In the genomic region with DNA sequence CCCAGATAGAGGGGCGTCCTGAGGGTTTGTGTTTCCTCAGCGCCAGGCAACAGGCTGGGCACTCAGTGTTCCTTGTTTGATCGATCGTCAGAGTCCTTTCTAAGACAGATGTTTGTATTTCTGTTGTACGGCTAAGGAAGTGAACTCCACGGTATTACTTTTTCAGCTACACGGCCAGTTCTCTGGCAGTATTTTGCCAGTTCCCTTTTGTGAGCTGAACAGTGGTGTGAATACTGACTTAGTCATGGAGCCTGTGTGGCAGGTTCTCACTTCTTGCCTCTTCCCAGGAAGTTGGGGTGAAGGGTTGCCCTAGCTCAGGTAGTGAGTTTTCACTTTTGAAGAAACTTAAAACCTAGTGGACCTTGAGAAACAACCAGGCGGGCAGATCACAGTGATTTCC, we compare ENCODE assay signal across 33 mouse cellular contexts. TPM values are rescaled to one million over a fixed set of nuclear protein-coding genes. Genes with fewer than 3 reads are reported as not detected.
A peak's percentile ranks its signal among the peaks of the same experiment; 100 is the strongest.
DNase-seq lines count a peak whose midpoint lies in the region; ATAC-seq and TF ChIP-seq lines count a peak whose summit lies in the region.
"Had no signal": no experiment of that assay in that cellular context is flagged by ENCODE, and none has a peak within 500 bp of the region (broad histone marks: within the 10 kb centered on the region; RNA-seq: fewer than 3 reads in every experiment).

No protein-coding gene starts in this region.

- H3K79me2 ChIP-seq in CH12.LX (replicated peaks; ENCODE audit: control insufficient read depth, extremely low read depth, insufficient read depth, poor library complexity, severe bottlenecking) = peaks cover 77% of the 10 kb centered on the region

- no peak for TF ChIP-seq POLR2A in CH12.LX (IDR thresholded peaks at IDR 0.05; ENCODE audit: low read depth, low read length)

- H3K4me3 ChIP-seq in heart, embryonic 10.5 days = no peak overlapping the region
- H3K4me3 ChIP-seq in heart, embryonic 11.5 days (ENCODE audit: low read depth, low read length) = no peak overlapping the region
- peak overlapping the region; percentile 22; the same call in 1 of the 2 replicates for H3K4me3 ChIP-seq in lung, embryonic 16.5 days (ENCODE audit: low read length)
- peak overlapping the region in 1 of 3 experiments; percentile 4 for H3K4me3 ChIP-seq in CH12.LX (replicated peaks in 1 of 3; ENCODE audit: low read depth in 2 of 3, low read length in 2 of 3, poor library complexity in 1 of 3)
- H3K4me3 ChIP-seq: embryonic facial prominence, embryonic 15.5 days; forebrain, embryonic 13.5 days; heart, embryonic 13.5 days; kidney, embryonic 15.5 days; limb, embryonic 10.5 days; limb, embryonic 15.5 days; lung, embryonic 15.5 days; megakaryocyte, embryonic 14.5 days; midbrain, embryonic 12.5 days; myocyte; neural tube, embryonic 12.5 days; stomach, embryonic 15.5 days had no signal

- no peak overlapping the region for H3K9ac ChIP-seq in heart, embryonic 11.5 days (ENCODE audit: low read depth, low read length)
- no peak overlapping the region; the same call in 1 of the 2 replicates for H3K9ac ChIP-seq in lung, embryonic 16.5 days (ENCODE audit: low read length)
- H3K9ac ChIP-seq in CH12.LX (ENCODE audit: insufficient read depth, low read depth) = peak overlapping the region; percentile 22; the same call in 1 of the 2 replicates
- H3K9ac ChIP-seq: embryonic facial prominence, embryonic 15.5 days; forebrain, embryonic 13.5 days; heart, embryonic 13.5 days; kidney, embryonic 15.5 days; limb, embryonic 15.5 days; liver, embryonic 14.5 days; lung, embryonic 15.5 days; midbrain, embryonic 12.5 days; neural tube, embryonic 12.5 days; stomach, embryonic 15.5 days had no signal

- no peak for TF ChIP-seq EP300 in CH12.LX (IDR thresholded peaks at IDR 0.05; ENCODE audit: low read length)

- dilution Hi-C loops in CH12.LX (cut with MboI; ENCODE audit: extremely low pct_ligation_motif_present, extremely low pct_unique_long_range_greater_than_20kb, low sequenced_read_pairs) = no loop called here

- no peaks in the 10 kb centered on the region for H3K36me3 ChIP-seq in heart, embryonic 10.5 days
- H3K36me3 ChIP-seq in heart, embryonic 11.5 days (ENCODE audit: control insufficient read depth, insufficient read depth, low read length) = no peaks in the 10 kb centered on the region
- H3K36me3 ChIP-seq in lung, embryonic 16.5 days (ENCODE audit: control insufficient read depth, insufficient read depth, low read length) = no peaks in the 10 kb centered on the region; the same call in 1 of the 2 replicates
- H3K36me3 ChIP-seq in CH12.LX (replicated peaks in 1 of 2; ENCODE audit: control insufficient read depth in 1 of 2, insufficient read depth in 1 of 2, low read length in 1 of 2) = peaks cover 10 to 31% of the 10 kb centered on the region in 2 experiments
- H3K36me3 ChIP-seq: embryonic facial prominence, embryonic 15.5 days; heart, embryonic 13.5 days; kidney, embryonic 15.5 days; limb, embryonic 10.5 days; limb, embryonic 15.5 days; lung, embryonic 15.5 days; midbrain, embryonic 12.5 days; neural tube, embryonic 12.5 days; stomach, embryonic 15.5 days had no signal

- 85% methylated on average over 8 of the region's 8 CpGs for WGBS in heart, embryonic 10.5 days
- WGBS in heart, embryonic 11.5 days (ENCODE audit: insufficient replicate concordance) = 81% methylated on average over 8 of the region's 8 CpGs
- WGBS in lung, embryonic 16.5 days = 58% methylated on average over 8 of the region's 8 CpGs

- TF ChIP-seq CTCF in CH12.LX (conservative IDR thresholded peaks at IDR 0.05 in 1 of 2, IDR thresholded peaks at IDR 0.05 in 1 of 2; ENCODE audit: low read depth in 2 of 2, low read length in 2 of 2) = no peak

- DNase-seq in heart, embryonic 10.5 days (ENCODE audit: low spot score) = peak; percentile 14
- no peak for DNase-seq in lung, postnatal 36 days
- no peak for DNase-seq in CH12.LX (ENCODE audit: extremely low read depth)
- DNase-seq in kidney, postnatal 10 days = no peak
- DNase-seq: adrenal gland, postnatal 14 days; cerebellum, adult 11-12 months; cerebellum, postnatal 10 days; gastrocnemius, postnatal 10 days; heart, adult 11 months; heart, postnatal 14 days; kidney, adult 18-20 months; kidney, postnatal 36 days; layer of hippocampus, adult 9-11 months; spleen, adult 18-20 months; thymus, postnatal 14 days had no signal

- no peak overlapping the region for H3K27ac ChIP-seq in heart, embryonic 10.5 days
- no peak overlapping the region for H3K27ac ChIP-seq in heart, embryonic 11.5 days (ENCODE audit: low read depth, low read length)
- no peak overlapping the region for H3K27ac ChIP-seq in lung, embryonic 16.5 days (ENCODE audit: low read length)
- no peak overlapping the region for H3K27ac ChIP-seq in CH12.LX (ENCODE audit: insufficient read depth, low read depth)
- H3K27ac ChIP-seq: embryonic facial prominence, embryonic 15.5 days; forebrain, embryonic 13.5 days; heart, embryonic 13.5 days; kidney, embryonic 15.5 days; limb, embryonic 10.5 days; limb, embryonic 15.5 days; liver, embryonic 14.5 days; lung, embryonic 15.5 days; midbrain, embryonic 12.5 days; neural tube, embryonic 12.5 days; stomach, embryonic 15.5 days had no signal

- TF ChIP-seq RAD21 in CH12.LX (IDR thresholded peaks at IDR 0.05; ENCODE audit: low read depth, low read length) = no peak

- in situ Hi-C loops in CH12.LX (cut with MboI; ENCODE audit: low pct_ligation_motif_present, low pct_unique_long_range_greater_than_20kb, low sequenced_read_pairs) = no loop called here

- ATAC-seq in heart, embryonic 11.5 days (replicated peaks; ENCODE audit: insufficient number of reproducible peaks, low FRiP score, low TSS enrichment) = no peak
- ATAC-seq in lung, embryonic 16.5 days (ENCODE audit: low read depth) = no peak
- peak; percentile 10 for ATAC-seq in megakaryocyte, adult 5-6 weeks (ENCODE audit: poor library complexity, severe bottlenecking)
- no peak for ATAC-seq in erythroid progenitor cell, adult 5-6 weeks (replicated peaks; ENCODE audit: low FRiP score, poor library complexity, severe bottlenecking)
- ATAC-seq: forebrain, embryonic 13.5 days; hindbrain, embryonic 16.5 days had no signal

- H3K9me3 ChIP-seq in heart, embryonic 10.5 days = no peaks in the 10 kb centered on the region
- no peaks in the 10 kb centered on the region for H3K9me3 ChIP-seq in heart, embryonic 11.5 days (replicated peaks; ENCODE audit: control insufficient read depth, low read length)
- no peaks in the 10 kb centered on the region for H3K9me3 ChIP-seq in lung, embryonic 16.5 days (ENCODE audit: control insufficient read depth, low read length)
- H3K9me3 ChIP-seq in CH12.LX (replicated peaks; ENCODE audit: low read length) = no peaks in the 10 kb centered on the region
- H3K9me3 ChIP-seq: embryonic facial prominence, embryonic 15.5 days; forebrain, embryonic 13.5 days; heart, embryonic 13.5 days; kidney, embryonic 15.5 days; limb, embryonic 10.5 days; limb, embryonic 15.5 days; lung, embryonic 15.5 days; midbrain, embryonic 12.5 days; neural tube, embryonic 12.5 days; stomach, embryonic 15.5 days had no signal

- no peak overlapping the region for H3K4me2 ChIP-seq in heart, embryonic 11.5 days
- H3K4me2 ChIP-seq in lung, embryonic 16.5 days (ENCODE audit: low read depth, low read length) = peak overlapping the region; percentile 38
- peak overlapping the region; percentile 84 for H3K4me2 ChIP-seq in CH12.LX (ENCODE audit: insufficient read depth, low read depth, poor library complexity, severe bottlenecking)
- H3K4me2 ChIP-seq: embryonic facial prominence, embryonic 15.5 days; forebrain, embryonic 13.5 days; heart, embryonic 13.5 days; kidney, embryonic 15.5 days; limb, embryonic 15.5 days; midbrain, embryonic 12.5 days; neural tube, embryonic 12.5 days; stomach, embryonic 15.5 days had no signal

- H3K4me1 ChIP-seq in heart, embryonic 10.5 days = peaks cover 4% of the 10 kb centered on the region; the same call in 1 of the 2 replicates
- peaks cover 2% of the 10 kb centered on the region; the same call in 1 of the 2 replicates for H3K4me1 ChIP-seq in heart, embryonic 11.5 days (ENCODE audit: control insufficient read depth, insufficient read depth, low read length)
- peaks cover 21% of the 10 kb centered on the region for H3K4me1 ChIP-seq in lung, embryonic 16.5 days (replicated peaks; ENCODE audit: control insufficient read depth, insufficient read depth, low read length)
- peaks cover 12 to 60% of the 10 kb centered on the region in 2 experiments for H3K4me1 ChIP-seq in CH12.LX (ENCODE audit: control insufficient read depth in 1 of 2, insufficient read depth in 2 of 2)
- H3K4me1 ChIP-seq: stomach, embryonic 15.5 days had no signal

- H3K27me3 ChIP-seq in heart, embryonic 10.5 days (ENCODE audit: insufficient read depth, poor library complexity, severe bottlenecking) = peaks cover 21% of the 10 kb centered on the region; the same call in 1 of the 2 replicates
- H3K27me3 ChIP-seq in heart, embryonic 11.5 days (ENCODE audit: control insufficient read depth, insufficient read depth, low read length) = peaks cover 8% of the 10 kb centered on the region
- peaks cover 2% of the 10 kb centered on the region; the same call in 1 of the 2 replicates for H3K27me3 ChIP-seq in lung, embryonic 16.5 days (ENCODE audit: control insufficient read depth, insufficient read depth, low read depth, low read length)
- H3K27me3 ChIP-seq in CH12.LX (replicated peaks) = no peaks in the 10 kb centered on the region
- H3K27me3 ChIP-seq: lung, embryonic 15.5 days had no signal

RNA-seq across cellular contexts. Expression of gene Tmem243, which starts 3.5 kb away (rescaled TPM):
- polyA plus RNA-seq in heart, embryonic 10.5 days (2016; fragmentation: Nextera tagmentation; extraction: Ambion mirVana) = 11.5 and 13.2 TPM in 2 replicates
- polyA plus RNA-seq in heart, embryonic 11.5 days (2014; fragmentation: Nextera tagmentation; extraction: Ambion mirVana) = 8.7 and 11.4 TPM in 2 replicates
- 23.8 and 45.6 TPM in 2 replicates for polyA plus RNA-seq in lung, embryonic 16.5 days (2015; fragmentation: Nextera tagmentation; extraction: Ambion mirVana)
- 56.2 and 74.7 TPM in 2 replicates for total RNA-seq in CH12.LX (2012; rRNA removed)
- total RNA-seq in CH12.LX (2014; rRNA removed) = 102 and 107 TPM in 2 replicates
- polyA plus RNA-seq in CH12.LX (2012; ENCODE audit: insufficient read length, low read depth) = 70.6 and 87.0 TPM in 2 replicates
- 98.8 and 99.9 TPM in 2 replicates for total RNA-seq in megakaryocyte, adult 5-6 weeks (2015)
- total RNA-seq in megakaryocyte, adult 5-6 weeks (2017) = 69.8 and 75.7 TPM in 2 replicates
- 16.9 and 19.7 TPM in 2 replicates for total RNA-seq in erythroid progenitor cell, adult 5-6 weeks (2015; ENCODE audit: low replicate concordance)
- 3.2 and 4.1 TPM in 2 replicates for total RNA-seq in erythroid progenitor cell, adult 5-6 weeks (2017; ENCODE audit: low replicate concordance)

RNA-seq across cellular contexts. Expression of gene Dmtf1, which starts 57.6 kb away (rescaled TPM):
- 37.1 and 45.0 TPM in 2 replicates for polyA plus RNA-seq in heart, embryonic 10.5 days (2016; fragmentation: Nextera tagmentation; extraction: Ambion mirVana)
- polyA plus RNA-seq in heart, embryonic 11.5 days (2014; fragmentation: Nextera tagmentation; extraction: Ambion mirVana) = 36.7 and 39.3 TPM in 2 replicates
- 44.9 and 48.9 TPM in 2 replicates for polyA plus RNA-seq in lung, embryonic 16.5 days (2015; fragmentation: Nextera tagmentation; extraction: Ambion mirVana)
- total RNA-seq in CH12.LX (2012; rRNA removed) = 18.1 and 18.8 TPM in 2 replicates
- total RNA-seq in CH12.LX (2014; rRNA removed) = 36.8 and 41.2 TPM in 2 replicates
- polyA plus RNA-seq in CH12.LX (2012; ENCODE audit: insufficient read length, low read depth) = 30.6 and 32.1 TPM in 2 replicates
- 35.0 and 37.1 TPM in 2 replicates for total RNA-seq in megakaryocyte, adult 5-6 weeks (2015)
- total RNA-seq in megakaryocyte, adult 5-6 weeks (2017) = 44.3 and 59.4 TPM in 2 replicates
- 32.8 and 39.0 TPM in 2 replicates for total RNA-seq in erythroid progenitor cell, adult 5-6 weeks (2015; ENCODE audit: low replicate concordance)
- total RNA-seq in erythroid progenitor cell, adult 5-6 weeks (2017; ENCODE audit: low replicate concordance) = 27.2 and 47.4 TPM in 2 replicates
